Mouse (Mus musculus) brain, embryonic 14.5 days (tissue): ENCODE data around the gene Efl1.

Experiments used
- CTCF ChIP-seq: fragments of 200-500 bp; IDR thresholded peaks from 2 replicates; pipeline ENCODE4 v1.5.1; 2012; ENCODE audit warnings: inconsistent platforms, mild to moderate bottlenecking, moderate library complexity, borderline replicate concordance; ENCODE audit not compliant: insufficient read depth, insufficient read length; ENCODE audit errors: extremely low read depth
- POLR2A ChIP-seq: fragments of 200-500 bp; IDR thresholded peaks from 2 replicates; pipeline ENCODE4 v1.6.1; 2012; ENCODE audit warnings: mild to moderate bottlenecking, inconsistent platforms, borderline replicate concordance; ENCODE audit not compliant: poor library complexity, insufficient read depth, insufficient read length, severe bottlenecking; ENCODE audit errors: extremely low read depth

- TF ChIP-seq CTCF (no peak), POLR2A (no peak)
Measured at GRCm38 (mm10) chr7:82723151-82723871, 74.9 kb downstream of the Efl1 start.
